8 mouse cellular contexts compared by ENCODE assay signal in the genomic region with DNA sequence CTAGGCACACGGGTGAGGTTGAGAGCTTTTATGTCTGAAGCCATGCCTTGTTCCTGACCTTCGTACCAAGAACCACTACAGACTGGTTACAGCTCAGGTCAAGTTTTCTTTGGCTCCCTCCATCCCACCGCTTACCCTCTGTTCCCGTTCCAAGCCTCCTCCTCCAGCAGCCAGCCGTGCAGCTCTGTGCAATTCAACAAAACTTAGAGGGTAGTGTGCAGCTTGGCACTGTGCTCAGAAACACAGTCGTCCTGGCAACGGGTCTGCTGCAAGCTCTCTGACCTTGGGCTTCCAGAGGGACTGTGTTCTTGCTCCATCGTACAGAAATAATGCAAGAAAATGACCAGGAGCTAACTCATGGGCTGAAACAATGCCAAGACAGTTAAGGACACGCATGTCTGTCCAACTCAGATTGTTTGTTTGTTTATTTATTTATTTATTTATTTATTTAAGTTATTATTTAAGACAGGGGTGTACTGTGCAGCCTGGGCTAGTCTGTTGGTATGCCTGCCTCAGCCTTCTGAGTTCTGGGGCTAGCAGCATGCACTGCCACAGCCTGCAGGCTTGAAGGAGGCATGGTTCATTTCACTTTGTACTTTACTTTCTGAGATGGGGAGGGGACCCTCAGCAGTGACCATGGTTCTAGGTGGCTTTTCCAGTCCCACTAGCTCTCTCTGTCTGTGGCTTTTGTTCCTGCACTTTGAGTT. TPM values are rescaled to one million over a fixed set of nuclear protein-coding genes. Genes with fewer than 3 reads are reported as not detected.
DNase-seq lines count a peak whose midpoint lies in the region; ATAC-seq and TF ChIP-seq lines count a peak whose summit lies in the region.

No protein-coding gene starts in this region.

- TF ChIP-seq CTCF in lung, adult 2 months (IDR thresholded peaks at IDR 0.05; ENCODE audit: insufficient read depth, low read length): no peak
- TF ChIP-seq CTCF in intestine, postnatal 0 days (IDR thresholded peaks at IDR 0.05; ENCODE audit: low read depth): no peak

- H3K4me2 ChIP-seq in lung, embryonic 15.5 days: no peak overlapping the region
- H3K4me2 ChIP-seq in midbrain, embryonic 15.5 days: no peak overlapping the region
- no peak overlapping the region for H3K4me2 ChIP-seq in intestine, postnatal 0 days (replicated peaks; ENCODE audit: low read depth)

- DNase-seq in embryo, embryonic 10.5 days (ENCODE audit: low spot score): peak; percentile 9
- no peak for DNase-seq in embryo, embryonic 9.5 days (ENCODE audit: extremely low spot score)
- no peak for DNase-seq in lung, adult 2 months
- peak; percentile 51 for DNase-seq in heart, postnatal 4 days
- DNase-seq in cerebellum, adult 9-10 months: no peak

- H3K27ac ChIP-seq in lung, embryonic 15.5 days: no peak overlapping the region
- no peak overlapping the region for H3K27ac ChIP-seq in midbrain, embryonic 15.5 days
- H3K27ac ChIP-seq in intestine, postnatal 0 days (ENCODE audit: low read depth, low read length): no peak overlapping the region

- no peaks in the 10 kb centered on the region for H3K9me3 ChIP-seq in lung, embryonic 15.5 days
- H3K9me3 ChIP-seq in midbrain, embryonic 15.5 days: no peaks in the 10 kb centered on the region
- no peaks in the 10 kb centered on the region for H3K9me3 ChIP-seq in intestine, postnatal 0 days (ENCODE audit: control insufficient read depth)

- H3K9ac ChIP-seq in lung, embryonic 15.5 days: no peak overlapping the region
- H3K9ac ChIP-seq in midbrain, embryonic 15.5 days: no peak overlapping the region
- H3K9ac ChIP-seq in intestine, postnatal 0 days (ENCODE audit: low read depth, low read length): no peak overlapping the region

- no peaks in the 10 kb centered on the region for H3K27me3 ChIP-seq in lung, embryonic 15.5 days
- no peaks in the 10 kb centered on the region for H3K27me3 ChIP-seq in midbrain, embryonic 15.5 days (replicated peaks)
- no peaks in the 10 kb centered on the region for H3K27me3 ChIP-seq in intestine, postnatal 0 days (replicated peaks; ENCODE audit: control insufficient read depth, insufficient read depth, low read length)

- WGBS in lung, embryonic 15.5 days: 41% methylated on average over 9 of the region's 9 CpGs
- WGBS in lung, adult 2 months: 46% methylated on average over 9 of the region's 9 CpGs
- WGBS in midbrain, embryonic 15.5 days: 49% methylated on average over 9 of the region's 9 CpGs
- WGBS in intestine, postnatal 0 days: 42% methylated on average over 9 of the region's 9 CpGs

- H3K4me1 ChIP-seq in lung, embryonic 15.5 days: peaks cover 16% of the 10 kb centered on the region; the same call in 1 of the 2 replicates
- H3K4me1 ChIP-seq in lung, adult 2 months (ENCODE audit: control insufficient read depth, insufficient read depth, low read length): peaks cover 5% of the 10 kb centered on the region; the same call in 1 of the 2 replicates
- peaks cover 8% of the 10 kb centered on the region for H3K4me1 ChIP-seq in midbrain, embryonic 15.5 days
- no peaks in the 10 kb centered on the region for H3K4me1 ChIP-seq in intestine, postnatal 0 days (replicated peaks; ENCODE audit: control insufficient read depth, insufficient read depth, low read length)

- no peaks in the 10 kb centered on the region for H3K36me3 ChIP-seq in lung, embryonic 15.5 days
- no peaks in the 10 kb centered on the region for H3K36me3 ChIP-seq in midbrain, embryonic 15.5 days (replicated peaks)
- H3K36me3 ChIP-seq in intestine, postnatal 0 days (ENCODE audit: control insufficient read depth, insufficient read depth): no peaks in the 10 kb centered on the region

- no peak overlapping the region for H3K4me3 ChIP-seq in lung, embryonic 15.5 days
- no peak overlapping the region for H3K4me3 ChIP-seq in lung, adult 2 months (replicated peaks; ENCODE audit: extremely low read depth, low read depth, low read length)
- H3K4me3 ChIP-seq in midbrain, embryonic 15.5 days: no peak overlapping the region
- H3K4me3 ChIP-seq in intestine, postnatal 0 days (ENCODE audit: low read depth, low read length): no peak overlapping the region

- no peak for TF ChIP-seq POLR2A in lung, adult 2 months (IDR thresholded peaks at IDR 0.05; ENCODE audit: borderline replicate concordance, extremely low read depth, low read depth, low read length)

- ATAC-seq in lung, embryonic 15.5 days (ENCODE audit: borderline replicate concordance, extremely low read depth, low FRiP score, low TSS enrichment): peak; percentile 48; the same call in 1 of the 2 replicates
- peak; percentile 62 for ATAC-seq in midbrain, embryonic 15.5 days (replicated peaks)
- ATAC-seq in intestine, postnatal 0 days: no peak

RNA-seq across cellular contexts. Expression of a gene that starts 25.3 kb away (rescaled TPM):
- polyA plus RNA-seq in lung, embryonic 15.5 days (2015; fragmentation: Nextera tagmentation; extraction: Ambion mirVana): 129 and 145 TPM in 2 replicates
- 7.7 and 15.5 TPM in 2 replicates for polyA plus RNA-seq in lung, adult 2 months (2012; rRNA removed)
- total RNA-seq in heart, postnatal 4 days (2021): 10 to 100 TPM; 46.6 to 48.8 TPM
- polyA plus RNA-seq in midbrain, embryonic 15.5 days (2015; fragmentation: Nextera tagmentation; extraction: Ambion mirVana): 194 and 211 TPM in 2 replicates
- polyA plus RNA-seq in intestine, postnatal 0 days (2015; fragmentation: Nextera tagmentation; extraction: Ambion mirVana): 192 and 200 TPM in 2 replicates

RNA-seq across cellular contexts. Expression of a gene that starts 25.4 kb away (rescaled TPM):
- polyA plus RNA-seq in lung, embryonic 15.5 days (2015; fragmentation: Nextera tagmentation; extraction: Ambion mirVana): 30.7 and 35.0 TPM in 2 replicates
- 2.9 and 5.3 TPM in 2 replicates for polyA plus RNA-seq in lung, adult 2 months (2012; rRNA removed)
- 1 to 10 TPM; 5.5 to 6.8 TPM for total RNA-seq in heart, postnatal 4 days (2021)
- 28.1 and 29.0 TPM in 2 replicates for polyA plus RNA-seq in midbrain, embryonic 15.5 days (2015; fragmentation: Nextera tagmentation; extraction: Ambion mirVana)
- polyA plus RNA-seq in intestine, postnatal 0 days (2015; fragmentation: Nextera tagmentation; extraction: Ambion mirVana): 42.6 and 43.8 TPM in 2 replicates

RNA-seq across cellular contexts. Expression of a gene that starts 56.9 kb away (rescaled TPM):
- polyA plus RNA-seq in lung, embryonic 15.5 days (2015; fragmentation: Nextera tagmentation; extraction: Ambion mirVana): 14.2 and 15.5 TPM in 2 replicates
- polyA plus RNA-seq in lung, adult 2 months (2012; rRNA removed): 16.2 and 17.9 TPM in 2 replicates
- total RNA-seq in heart, postnatal 4 days (2021): 10 to 100 TPM; 25.8 to 26.7 TPM
- polyA plus RNA-seq in midbrain, embryonic 15.5 days (2015; fragmentation: Nextera tagmentation; extraction: Ambion mirVana): 14.8 and 16.2 TPM in 2 replicates
- polyA plus RNA-seq in intestine, postnatal 0 days (2015; fragmentation: Nextera tagmentation; extraction: Ambion mirVana): 3.9 and 4.6 TPM in 2 replicates

Comparison
In these comparisons a context has a peak if more than half of its experiments do, and no peak if none do; other contexts are left out.
1. DNase-seq: peak in embryo, embryonic 10.5 days (single experiment) and heart, postnatal 4 days (single experiment); none in embryo, embryonic 9.5 days (single experiment), lung, adult 2 months (single experiment) and cerebellum, adult 9-10 months (single experiment).